Mouse (Mus musculus) left cerebral cortex, adult 18-20 months (tissue): ENCODE results near the gene Csmd2. TPM values are rescaled to one million over a fixed set of nuclear protein-coding genes. Genes with fewer than 3 reads are reported as not detected.

ENCODE experiments used
- DNase-seq, 2 experiments: peaks; one replicate each; pipeline ENCODE4 v3.0.0; 2021 to 2022; ENCODE audit warnings: low spot score in 2 of 2, mixed read lengths in 1 of 2
- total RNA-seq, 2 experiments: library from RNA; stranded (reverse); gene quantifications; 2 replicates each; pipeline ENCODE4 v1.2.3; 2021

Gene Csmd2
- total RNA-seq, 2 experiments from 2014 or later, result 42.9 to 48.6 TPM

DNA sequence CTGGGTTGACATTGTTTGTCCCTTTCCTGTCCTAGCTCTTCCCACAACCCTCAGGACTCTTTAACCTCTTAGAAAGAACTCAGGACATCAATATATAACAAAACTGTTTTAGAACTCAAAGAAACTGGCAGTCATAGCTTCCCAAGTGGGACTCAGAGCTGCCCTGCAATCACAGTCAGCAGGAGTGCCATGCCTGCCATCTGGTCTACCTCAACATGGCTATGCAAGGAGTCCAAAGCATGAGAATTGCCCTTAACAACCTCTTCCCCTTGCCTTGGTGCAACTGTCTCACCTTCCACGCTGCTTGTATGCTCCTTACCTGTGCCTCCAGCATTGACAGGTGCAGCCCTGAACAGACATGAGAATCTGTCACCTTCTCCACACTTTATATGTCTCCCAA, 415.0 kb downstream of the Csmd2 start:
- DNase-seq, result no peak

DNA sequence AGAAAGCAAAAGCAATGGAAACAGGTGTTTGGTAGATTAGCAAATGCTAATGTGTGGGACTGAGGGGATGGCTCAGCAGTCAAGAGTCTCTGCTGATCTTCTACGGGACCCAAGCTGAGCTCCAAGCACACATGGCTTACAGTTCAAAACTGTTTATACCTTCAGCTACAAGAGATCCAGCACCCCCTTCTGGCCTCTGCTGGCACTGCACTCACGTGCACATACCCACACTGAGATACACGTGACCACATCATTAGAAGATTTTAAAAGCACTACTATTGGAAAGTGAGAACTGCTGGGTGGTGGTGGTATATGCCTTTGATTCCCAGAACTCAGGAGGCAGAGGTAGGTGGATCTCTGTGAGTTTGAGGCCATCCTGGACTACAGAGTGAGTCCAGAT, 417.9 kb downstream of the Csmd2 start:
- DNase-seq, result no peak

DNA sequence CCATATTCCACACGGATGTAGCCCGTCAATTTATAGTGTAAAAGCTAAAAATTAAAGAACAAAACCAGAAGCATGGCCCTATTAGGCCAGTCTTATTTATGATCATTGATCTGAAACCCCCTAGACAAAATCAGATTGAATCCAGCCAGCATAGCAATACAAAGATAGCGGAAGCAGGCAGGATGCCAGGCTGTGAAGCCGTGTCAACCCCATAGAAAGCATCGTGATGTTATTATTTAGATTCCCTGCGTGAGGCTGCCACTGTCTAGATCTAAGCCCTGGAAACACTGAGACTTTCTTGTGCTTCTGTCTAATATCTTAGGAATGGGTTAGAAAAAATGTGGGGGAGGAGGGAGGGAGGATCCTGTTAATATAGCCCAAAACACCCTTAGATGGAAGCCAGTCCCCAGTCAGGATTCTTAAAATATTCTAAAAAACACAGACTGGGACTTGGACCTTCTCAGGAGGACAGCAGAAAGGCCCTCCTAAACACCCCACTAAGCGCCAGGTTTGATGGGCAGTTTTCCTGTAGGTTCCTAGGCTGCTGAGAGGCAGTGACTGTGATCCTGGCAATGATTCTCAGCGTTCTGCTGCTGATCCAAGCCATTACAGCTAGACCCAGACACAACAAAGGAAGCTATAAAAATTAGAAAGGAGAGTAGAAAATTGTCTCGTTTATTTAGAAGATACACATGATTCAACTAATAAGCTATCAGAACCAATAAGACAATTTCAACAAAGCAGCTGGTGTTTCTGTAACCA, 419.6 kb downstream of the Csmd2 start:
- DNase-seq, result no peak

DNA sequence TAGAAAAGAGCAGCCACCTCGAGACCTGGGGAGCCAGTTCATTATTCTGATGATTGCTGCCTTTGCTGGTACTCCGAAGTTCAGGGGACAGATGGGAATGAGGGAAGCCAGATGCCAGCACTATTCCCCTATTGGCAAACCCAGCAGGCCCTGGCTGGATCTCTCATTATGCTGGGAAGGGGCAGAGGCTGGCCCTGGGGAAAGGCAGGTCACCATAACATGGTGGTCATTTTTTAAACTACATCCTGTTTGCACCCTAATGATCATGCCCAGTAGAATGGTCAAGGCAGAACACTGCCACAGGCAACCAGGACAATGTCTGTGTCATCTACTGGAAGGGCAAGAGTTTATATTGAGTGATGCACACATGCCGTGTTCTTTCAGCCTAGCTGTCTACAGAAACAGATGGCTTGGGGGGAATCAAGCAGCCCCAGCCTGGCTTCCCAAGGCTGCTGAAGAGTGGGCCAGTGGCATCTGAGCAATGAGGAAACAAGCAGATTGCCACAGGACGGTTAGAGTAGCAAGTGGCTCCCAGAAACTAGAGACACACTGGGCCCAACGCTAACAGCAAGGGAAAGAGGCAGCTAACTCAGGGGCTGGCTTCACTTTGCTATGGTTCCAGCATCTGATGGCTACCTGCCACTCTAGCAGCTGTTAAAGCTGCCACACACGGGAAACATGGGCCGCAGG, 424.4 kb downstream of the Csmd2 start:
- DNase-seq, result no peak

DNA sequence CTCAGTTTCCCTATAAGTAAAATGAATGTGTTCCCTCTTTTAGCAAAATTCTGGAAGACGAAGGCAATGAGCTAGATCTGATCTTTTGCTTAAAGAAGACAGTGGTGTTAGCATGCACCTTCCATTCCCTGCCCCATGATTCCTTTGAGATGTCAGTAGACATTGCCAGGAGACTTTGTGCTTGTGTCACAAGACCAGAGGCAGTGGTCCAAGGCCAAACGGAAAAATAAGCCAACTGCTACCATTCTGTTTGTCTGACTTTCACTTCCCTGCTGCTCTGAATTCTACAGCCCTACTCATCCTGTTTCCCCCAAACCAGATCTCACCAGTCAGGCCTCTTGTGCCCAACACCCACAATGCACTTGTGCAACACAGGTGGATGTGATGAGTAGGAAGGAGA, 427.1 kb downstream of the Csmd2 start:
- no peak for DNase-seq

DNA sequence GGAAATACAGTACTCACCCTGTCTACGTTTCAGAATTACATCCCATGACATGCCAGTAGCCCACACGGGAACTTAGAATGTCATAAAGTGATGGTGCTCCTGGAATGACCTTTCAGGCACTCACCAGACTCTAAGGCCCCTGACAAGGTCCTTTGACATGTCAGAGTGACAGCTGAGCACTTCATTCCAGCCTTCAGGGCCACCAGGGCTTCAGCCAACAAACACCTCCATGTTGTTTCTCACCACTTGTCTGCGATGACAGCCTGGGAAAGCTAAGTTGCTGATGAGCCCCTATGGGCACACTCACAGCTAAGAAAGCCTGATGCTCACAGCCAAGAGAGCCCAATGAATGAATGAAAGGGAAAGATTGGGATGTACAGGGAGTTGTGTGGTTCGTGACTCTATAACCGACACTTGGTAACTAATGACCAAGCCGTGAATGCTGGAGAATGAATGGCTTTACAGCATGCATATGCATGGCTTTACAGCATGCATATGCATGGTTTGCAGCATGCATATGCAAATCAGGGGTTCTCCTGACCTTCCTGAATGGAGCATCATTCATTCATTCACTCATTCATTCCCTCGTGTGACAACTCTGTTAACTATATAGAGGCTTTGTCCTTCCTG, 432.4 kb downstream of the Csmd2 start:
- DNase-seq, result no peak

DNA sequence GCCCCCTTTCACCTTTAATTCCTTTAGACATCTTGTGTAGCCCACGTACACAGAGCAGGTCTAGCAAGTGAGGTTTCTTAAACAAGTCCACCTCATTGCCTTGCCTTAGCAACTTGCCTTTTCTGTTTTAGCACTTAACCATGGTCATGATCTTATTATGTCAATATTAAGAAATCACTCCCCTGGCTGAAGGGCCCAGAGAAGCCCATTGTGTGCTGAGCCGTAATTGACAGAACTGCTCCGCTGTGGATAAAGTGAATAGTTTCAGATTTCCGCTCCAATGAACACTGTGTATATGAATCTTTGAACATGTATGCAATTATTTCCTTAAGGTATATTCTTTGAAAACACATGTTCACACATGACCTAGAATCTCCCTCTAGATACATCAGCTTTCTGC, 434.8 kb downstream of the Csmd2 start:
- no peak for DNase-seq

DNA sequence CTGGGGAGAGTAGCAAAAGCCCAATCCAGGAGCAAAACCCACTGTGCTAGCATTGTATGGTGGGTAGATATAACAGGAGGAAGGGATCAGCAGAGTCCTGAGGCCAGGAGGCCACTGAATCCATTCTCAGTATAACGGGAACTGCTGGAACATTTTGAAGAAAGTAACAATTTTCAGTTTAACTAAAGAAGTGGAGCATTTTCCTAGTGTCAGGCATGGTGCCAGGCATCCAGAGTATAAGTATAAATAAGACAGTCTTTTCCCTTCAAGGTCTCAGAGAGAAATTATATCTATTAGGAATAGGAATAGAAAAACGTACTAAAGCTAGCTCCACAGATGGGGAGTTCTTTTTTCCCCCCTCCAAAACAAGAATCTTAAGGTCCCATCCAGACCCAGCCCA, 437.7 kb downstream of the Csmd2 start:
- no peak for DNase-seq

DNA sequence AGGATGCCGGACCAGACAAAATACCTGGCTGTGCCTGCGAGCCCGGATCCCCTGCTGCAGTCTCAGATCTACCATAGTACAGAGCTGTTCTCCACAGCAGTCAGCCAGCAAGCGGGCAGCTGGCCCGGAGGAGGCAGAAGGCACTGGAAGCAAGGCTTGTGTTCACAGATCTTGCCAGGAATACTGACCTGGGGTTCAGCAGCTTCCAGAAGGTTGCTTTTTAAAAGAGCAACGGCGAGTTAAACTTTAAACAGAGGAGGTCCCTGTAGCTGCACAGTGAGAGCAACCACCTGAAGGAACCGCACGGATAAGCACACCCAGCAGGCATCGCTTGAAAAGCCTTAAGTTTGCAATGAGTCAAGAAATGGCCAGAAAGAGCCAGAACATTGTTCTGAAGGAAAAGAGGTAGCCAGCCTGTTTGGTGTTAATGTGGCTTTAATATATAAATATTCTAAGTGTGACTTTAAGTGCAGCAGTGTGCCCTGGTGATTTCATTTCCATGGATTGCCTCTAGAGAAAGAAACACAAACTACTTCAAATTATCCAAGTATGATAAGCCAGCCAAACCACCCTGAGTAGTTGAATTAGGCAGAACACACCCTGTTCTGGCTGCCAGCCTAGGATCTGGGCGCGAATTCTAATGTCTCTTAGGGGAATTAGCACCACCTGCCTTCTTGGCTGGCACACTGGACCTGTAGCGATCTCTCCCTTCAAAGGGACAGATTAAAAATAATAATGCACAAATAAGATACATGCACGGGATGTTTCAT, 439.8 kb downstream of the Csmd2 start:
- no peak for DNase-seq

DNA sequence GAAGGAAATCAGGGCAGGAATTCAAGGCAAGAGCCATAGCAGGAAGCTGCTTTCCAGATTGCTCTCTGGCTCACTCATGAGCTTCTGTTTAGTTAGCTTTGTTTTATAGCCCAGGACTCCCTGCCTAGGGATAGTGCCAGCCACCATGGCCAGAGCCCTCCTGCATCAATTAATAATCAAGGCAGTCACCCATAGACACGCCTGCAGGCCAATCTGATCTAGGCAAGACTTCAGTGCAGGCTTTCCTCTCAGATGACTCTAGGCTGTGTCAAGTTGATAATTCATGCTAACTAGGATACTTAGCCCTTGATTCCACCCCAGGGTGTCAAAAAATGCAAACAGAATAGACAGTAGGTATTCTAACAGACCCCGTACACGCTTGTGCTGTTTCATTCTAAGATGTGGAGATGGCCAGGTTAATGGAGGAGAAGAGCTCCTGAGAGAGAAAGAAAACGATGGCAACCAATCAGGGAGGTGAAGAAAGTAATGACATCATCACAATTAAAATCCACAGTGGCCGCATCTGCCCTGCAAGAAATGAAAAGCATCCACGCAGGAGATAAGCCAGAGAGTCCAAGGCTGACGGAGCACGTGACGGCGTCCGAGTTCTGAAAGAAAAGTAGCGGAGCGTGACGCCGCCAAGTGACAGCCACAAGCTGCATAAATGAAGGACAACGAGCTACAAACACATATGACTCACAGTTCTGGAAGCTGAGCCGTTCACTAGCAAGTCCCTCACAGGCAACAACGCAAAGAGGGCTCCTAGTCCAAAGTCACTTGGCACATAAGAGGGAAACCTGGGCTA, 440.8 kb downstream of the Csmd2 start:
- DNase-seq, result peak; percentile 57 to 67

DNA sequence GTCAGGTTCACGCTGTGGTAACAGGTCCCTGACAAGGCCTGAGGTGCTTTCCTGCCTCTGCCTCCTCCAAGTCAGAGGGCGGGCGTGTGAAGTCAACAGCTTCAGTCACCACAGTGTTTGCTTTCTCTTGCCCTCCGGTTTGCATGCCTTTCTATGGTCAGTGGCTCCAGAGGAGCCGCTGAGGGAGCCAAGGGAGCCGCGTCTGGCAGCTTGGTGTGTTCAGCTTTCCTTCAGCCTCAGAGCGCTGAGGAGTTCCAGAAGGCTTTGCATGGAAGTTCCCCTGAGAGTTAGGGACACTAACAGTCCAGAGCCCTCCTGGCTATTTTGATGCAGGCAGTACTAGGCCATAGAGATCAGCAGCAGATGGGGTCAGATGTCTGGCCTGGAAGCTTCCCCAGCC, 441.9 kb downstream of the Csmd2 start:
- DNase-seq, result no peak

DNA sequence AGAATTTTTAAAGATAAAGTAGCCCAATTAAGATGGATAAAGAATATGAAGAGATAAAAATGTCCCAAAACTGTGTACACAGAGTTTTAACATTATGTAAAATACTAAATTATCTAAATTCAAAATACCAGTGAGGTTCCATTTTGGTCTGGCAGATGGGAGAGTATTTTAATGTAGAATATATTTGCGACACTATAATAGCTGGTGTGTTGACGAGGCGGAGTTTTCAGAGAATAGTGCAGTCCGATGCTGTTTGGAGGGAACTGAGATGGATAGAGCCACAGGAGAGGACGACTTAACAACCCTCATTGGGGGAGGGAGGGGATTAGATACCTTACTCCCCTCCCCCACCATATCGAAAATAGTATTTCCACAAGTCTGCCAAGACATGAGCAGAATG, 452.9 kb downstream of the Csmd2 start:
- DNase-seq, result no peak

DNA sequence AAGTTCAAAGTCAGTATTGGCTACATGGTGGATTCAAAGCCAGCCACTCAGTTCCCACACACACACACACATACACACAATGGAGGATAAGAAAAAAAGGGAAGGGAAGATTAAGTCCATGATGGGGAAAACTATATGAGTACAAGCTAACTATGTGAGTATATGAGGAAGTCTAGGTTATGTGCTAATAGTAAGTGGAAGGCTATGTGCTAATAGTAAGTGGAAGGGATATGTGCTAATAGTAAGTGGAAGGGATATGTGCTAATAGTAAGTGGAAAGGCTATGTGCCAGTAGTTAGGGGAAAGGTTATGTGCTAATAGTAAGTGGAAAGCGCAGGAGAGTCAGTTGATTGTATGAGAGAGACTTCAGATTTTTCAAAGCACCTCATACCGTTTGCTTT, 453.6 kb downstream of the Csmd2 start:
- no peak for DNase-seq

DNA sequence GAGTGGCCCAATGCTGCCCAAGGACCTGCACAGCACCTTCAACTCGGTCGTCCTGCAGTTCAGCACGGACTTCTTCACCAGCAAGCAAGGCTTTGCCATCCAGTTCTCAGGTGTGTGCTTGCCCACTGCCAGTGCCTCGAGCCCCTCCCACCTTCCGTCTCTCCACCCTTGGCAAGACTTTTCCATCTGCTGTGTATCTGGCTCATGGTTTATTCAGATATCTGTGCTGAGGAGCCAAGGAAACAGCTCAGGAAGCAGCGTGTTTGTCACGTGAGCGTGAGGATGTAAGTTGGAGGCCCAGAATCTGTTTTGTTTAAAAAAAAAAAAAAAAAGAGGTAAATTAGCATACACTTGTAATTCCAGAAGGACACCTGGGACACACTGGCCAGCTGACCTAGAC, 455.1 kb downstream of the Csmd2 start:
- no peak for DNase-seq

DNA sequence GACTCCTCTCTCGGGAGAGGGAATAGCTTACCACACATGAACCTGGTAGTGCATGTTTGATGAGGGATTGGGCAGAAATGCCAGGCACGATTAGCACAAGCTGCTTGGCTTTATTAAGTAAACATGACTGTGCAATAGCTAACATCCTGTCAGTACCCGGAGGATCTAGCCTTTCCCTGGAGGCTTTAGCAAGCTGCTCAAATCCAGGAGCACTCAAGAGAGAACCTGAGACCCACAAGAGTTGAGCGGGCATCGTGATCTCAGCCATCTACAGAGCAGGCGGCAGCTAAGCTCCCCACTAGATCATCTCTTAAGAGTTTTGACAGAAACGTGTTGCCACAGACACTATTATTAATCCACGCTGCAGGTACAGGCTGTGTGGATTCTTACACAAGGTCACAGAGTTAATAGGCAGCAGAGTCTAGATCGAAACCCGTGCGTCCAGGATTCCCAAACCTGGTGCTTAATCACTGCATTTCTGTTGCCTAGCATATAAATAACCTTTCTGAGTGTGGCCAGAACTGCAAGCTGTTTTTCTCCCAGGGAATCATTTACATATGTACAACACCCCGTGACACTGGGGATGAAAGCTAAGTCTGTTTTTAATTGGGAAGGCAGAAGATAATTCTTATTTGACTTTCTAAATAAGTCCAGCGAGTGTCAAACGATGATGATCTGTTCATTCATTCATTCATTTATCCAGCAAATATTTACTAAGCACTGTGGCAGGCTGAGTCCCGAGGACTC, 458.0 kb downstream of the Csmd2 start:
- DNase-seq, result peak in 1 of 2 experiments; percentile 10

DNA sequence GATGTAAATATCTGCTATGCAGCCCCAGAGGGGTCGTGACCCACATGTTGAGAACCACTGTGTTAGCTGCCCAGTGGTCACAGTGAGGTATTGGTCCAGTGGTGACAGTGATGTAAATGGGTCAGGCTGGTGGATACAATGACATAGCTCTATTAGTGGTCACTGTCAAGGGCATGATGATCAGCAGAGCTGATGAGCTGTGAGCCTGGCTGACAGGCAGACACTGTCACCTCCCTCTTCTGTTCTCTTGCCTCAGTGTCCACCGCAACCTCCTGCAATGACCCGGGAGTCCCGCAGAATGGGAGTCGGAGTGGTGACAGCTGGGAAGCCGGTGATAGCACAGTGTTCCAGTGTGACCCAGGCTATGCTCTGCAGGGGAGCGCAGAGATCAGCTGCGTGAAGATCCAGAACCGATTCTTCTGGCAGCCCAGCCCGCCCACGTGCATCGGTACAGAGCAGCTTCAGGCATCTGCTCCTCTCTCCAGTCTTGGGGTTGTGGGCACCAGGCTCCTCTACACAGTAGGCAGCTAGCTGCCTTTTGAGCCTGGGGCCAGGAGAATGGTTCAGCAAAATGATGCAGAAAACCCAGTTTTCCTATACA, 461.3 kb downstream of the Csmd2 start:
- peak; percentile 64 to 81 for DNase-seq

DNA sequence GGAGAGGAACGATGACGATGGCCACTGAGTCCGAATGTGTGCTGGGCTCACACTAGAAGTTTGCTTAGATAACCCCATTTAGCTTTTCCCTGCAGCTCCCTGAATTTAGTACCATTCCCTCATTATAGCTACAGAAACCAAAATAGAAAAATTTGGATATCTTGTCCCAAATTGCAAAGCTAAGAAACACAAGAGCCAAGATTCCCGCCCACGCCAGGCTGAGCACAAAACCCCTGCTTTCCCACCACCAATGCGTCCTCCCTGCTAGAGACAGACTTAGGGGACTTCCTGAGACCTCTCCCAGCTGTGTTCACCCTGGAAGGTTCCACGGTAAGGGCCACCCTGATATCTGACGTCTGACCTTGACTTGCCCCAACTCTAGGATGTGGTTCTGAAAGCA, 462.5 kb downstream of the Csmd2 start:
- peak; percentile 28 to 50 for DNase-seq

DNA sequence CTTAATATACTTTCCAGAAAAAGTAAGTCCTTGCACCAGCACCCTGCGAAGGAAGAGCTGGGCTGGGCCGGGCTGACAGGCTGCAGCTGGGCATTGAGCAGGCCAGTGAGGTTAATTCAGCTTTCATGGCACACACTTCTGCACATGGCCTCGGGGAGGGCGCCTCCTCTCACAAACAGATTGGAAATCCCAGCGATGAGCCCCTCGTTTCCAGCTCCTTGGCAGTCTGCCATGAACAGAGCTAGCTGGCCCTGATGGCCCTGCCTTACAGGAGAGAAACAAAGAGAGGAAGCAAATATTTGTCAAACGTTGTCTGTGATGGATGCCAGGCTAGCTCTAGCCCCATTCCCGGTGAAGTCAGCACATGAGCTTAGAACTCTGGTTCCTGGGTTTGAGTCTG, 463.3 kb downstream of the Csmd2 start:
- peak; percentile 20 to 36 for DNase-seq

DNA sequence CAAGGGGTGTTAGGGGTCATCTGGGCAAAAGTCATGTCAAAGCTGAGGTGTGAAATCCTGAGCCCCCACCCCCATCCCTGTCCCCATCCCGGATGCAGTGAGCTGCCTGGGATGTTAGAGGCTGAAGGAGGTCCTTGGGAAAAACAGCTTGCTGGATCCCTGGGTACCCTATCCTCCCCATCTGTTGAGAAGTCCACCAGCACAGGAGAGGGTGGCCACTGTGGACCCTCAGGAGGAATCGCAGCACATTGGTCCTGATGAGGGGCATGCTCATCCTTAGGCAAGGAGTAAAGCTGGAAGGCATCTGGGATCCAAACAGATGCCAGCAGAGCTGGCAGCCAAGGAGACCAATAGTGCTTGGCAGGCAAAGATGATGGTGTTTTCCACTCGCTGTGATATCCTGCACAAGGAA, 463.7 kb downstream of the Csmd2 start:
- DNase-seq, result no peak

DNA sequence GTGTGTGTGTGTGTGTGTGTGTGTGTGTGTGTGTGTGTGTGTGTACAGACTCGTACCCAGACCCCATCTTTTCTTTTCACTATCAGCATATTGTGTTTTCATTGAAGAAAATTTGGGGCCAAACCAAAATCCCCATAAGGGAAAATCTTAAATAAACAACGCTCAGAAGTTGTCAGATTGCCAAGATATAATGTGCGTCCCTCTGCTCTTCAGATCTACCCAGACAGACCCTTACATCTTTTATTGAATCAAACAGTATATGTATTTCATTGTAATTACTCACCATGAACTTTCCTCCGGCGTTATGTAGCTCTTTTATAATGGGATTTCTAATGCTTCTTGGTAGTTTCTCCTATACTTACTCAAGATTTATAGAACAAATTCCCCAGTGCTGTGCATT, 479.1 kb downstream of the Csmd2 start:
- no peak for DNase-seq
